Mouse (Mus musculus) heart, adult 2 months (tissue): ENCODE measurements around the gene Rps6kc1.

Experiments
- CTCF ChIP-seq: fragments of 200-600 bp; IDR thresholded peaks from 2 replicates; pipeline ENCODE4 v1.8.1; 2022; ENCODE audit warnings: antibody characterized with exemption, mild to moderate bottlenecking, moderate library complexity
- EP300 ChIP-seq: fragments of 200-500 bp; IDR thresholded peaks from 2 replicates; pipeline ENCODE4 v1.6.1; 2011; ENCODE audit warnings: low read depth, low read length, control low read depth; ENCODE audit not compliant: insufficient read depth
- POLR2A ChIP-seq: fragments of 200-500 bp; IDR thresholded peaks from 2 replicates; pipeline ENCODE4 v1.6.1; 2011; ENCODE audit warnings: mild to moderate bottlenecking, low read depth, low read length, control low read depth; ENCODE audit not compliant: insufficient read depth

- TF ChIP-seq EP300 = no peak
- no peak for TF ChIP-seq CTCF
- TF ChIP-seq POLR2A = no peak
Measured at GRCm38 (mm10) chr1:190741421-190741820, 170.1 kb downstream of the Rps6kc1 start.
